Mouse (Mus musculus) heart, adult 9 months (tissue): ENCODE results near the gene Trim23.
A peak's percentile ranks its signal among the peaks of the same experiment; 100 is the strongest.
"Not testable (repeated sequence)": the region's sequence is repeated elsewhere in the genome, so short reads cannot be mapped to it uniquely, and the experiment has no call there.

ENCODE experiments used
- DNase-seq, 2 experiments: peaks; one replicate each; pipeline ENCODE4 v3.0.0; 2022; ENCODE audit warnings: low spot score in 2 of 2

The Trim23 gene

DNA sequence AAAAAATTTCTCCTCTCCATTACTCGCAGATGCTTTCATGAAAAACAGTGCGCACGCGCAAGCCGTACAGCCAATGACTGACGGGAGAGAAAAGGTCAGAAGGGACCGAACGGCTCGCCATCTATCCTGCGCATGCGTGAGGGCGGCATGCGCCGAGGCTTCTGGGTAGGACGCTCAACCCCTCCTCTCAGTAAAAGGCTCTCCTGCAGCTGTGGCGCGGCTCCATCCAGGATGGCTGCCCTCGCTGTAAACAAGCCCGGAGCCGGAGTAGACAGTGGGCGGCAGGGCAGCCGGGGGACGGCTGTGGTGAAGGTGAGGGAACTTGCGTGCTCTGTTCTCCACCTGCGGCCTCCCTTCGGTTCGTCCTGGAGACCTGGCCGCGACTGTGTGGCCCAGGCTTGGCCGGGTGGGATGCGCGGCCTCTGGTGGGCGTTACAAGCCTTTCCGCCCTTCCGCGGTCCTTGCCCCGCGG, at the start of gene Trim23:
Trim23 (plus strand) TSS at position 148 of the 472 bp plus-strand sequence.
- DNase-seq, result peak; percentile 98

DNA sequence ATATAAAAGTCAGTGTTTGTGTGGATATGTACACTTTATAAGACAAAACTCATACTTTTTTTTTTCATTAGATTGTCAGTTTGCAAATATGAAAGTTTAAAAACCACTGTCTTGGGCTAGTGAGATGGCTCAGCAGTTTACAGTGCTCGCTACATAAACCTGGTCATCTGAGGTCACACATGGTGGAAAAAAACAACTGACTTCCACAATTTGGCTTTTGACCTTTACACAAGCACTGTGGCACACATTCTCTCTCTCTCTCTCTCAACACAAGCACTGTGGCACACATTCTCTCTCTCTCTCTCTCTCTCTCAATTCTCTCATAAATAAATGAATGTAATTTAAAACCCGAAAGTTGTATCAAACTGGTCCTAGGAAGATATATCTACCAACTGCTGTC, 46.0 kb upstream of the Trim23 start:
- DNase-seq, result no peak

DNA sequence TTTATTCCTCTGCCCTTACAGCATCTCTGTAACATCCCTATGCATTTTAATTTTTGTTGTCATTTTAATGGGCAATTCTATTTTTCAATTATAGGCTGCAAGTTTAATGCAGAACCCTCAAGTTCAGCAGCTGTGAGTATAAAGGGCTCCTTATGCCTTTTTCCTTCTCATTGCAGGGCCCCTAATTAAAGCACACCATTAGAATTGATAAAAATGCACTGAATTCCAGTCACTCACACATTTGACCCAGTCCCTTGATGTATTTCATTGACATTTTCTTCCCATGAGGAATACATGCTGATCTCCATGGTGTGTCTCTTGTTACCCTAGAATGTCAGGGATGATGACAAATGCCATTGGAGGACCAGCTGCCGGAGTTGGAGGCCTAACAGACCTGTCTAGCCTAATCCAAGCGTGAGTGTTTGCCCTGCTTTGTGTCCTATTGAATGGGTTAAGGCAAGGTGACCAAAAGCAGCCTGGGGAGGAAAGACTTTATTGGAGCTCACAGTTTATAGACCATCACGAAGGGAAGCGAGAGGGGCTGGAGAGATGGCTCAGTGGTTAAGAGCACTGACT, 44.0 kb upstream of the Trim23 start:
- no peak for DNase-seq

- DNase-seq, result peak; percentile 40 to 72
Measured at GRCm38 (mm10) chr13:104139369-104140209, 39.0 kb upstream of the Trim23 start.

- DNase-seq, result no peak
Measured at GRCm38 (mm10) chr13:104144871-104145270, 33.7 kb upstream of the Trim23 start.

DNA sequence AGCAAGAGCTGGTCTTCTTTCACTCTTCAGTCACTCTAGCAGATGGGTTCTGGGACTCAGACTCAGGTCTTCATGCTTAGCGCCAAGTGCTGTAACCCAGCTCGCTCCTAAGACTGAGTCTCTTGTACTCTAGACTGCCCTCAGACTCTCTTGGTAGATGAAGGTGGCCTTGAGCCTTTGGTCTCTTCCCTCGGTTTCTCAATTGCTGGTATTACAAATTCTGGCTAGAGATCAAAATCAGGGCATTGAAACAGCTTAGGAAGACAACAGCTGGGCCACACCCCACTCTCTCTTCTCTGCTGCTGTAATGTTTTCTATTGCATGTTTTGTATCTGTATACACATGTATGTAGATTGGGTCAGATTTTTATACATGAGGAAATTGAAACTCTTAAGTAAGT, 33.0 kb upstream of the Trim23 start:
- DNase-seq, result no peak

DNA sequence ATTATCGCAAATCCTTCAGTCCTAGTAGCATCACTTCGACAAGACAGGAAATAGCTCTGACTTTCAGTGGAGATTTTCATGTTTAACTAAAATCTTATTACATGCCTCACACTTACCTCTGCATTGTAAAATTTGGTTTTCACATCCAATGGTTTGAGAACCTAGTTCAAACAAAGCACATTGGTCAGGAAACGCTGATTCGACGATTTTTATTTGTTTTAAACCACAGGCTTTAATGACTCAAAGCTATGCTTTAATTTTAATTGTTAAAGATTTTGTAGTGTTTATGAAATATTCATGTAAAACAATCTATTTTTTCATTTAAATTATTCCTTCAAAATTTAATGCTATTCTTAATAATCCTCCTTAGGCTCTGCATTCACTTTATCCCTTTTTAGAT, 24.4 kb upstream of the Trim23 start:
- DNase-seq, result no peak

DNA sequence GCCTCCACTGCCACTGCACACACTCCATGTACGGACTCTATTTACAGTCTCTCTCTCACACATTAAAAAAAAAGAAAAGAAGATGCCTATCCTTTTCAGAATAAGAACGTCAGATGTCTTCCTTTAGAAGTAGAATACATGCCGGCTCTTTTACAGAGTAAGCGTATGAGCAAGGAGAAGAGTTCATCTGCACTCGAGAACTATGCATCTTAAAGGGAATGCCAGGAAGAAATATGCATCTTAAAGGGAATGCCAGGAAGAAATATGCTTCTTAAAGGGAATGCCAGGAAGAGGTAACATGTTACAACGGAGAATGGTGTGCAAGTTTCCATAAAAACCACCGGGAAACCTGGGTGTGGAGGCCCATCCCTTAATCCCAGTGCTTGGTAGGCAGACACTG, 23.5 kb upstream of the Trim23 start:
- DNase-seq, result no peak

DNA sequence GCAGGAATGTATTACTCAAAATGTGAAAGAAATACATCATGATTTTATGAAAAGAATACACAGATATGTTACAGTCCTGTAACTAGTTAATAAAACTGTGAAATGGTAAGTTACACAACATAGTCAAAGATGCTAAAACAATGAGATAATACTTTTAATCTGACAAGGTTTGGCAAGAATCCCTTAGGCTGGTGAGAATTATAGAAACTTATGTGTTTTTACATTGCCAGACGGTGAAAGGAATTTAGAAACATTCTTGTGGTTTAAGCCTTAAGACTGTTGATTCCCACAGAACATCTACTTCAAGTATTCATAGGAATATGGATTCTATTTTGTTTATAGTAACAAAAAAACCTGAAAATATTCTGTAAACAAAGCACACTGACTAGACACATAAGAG, 22.9 kb upstream of the Trim23 start:
- no peak for DNase-seq

- no peak for DNase-seq
Measured at GRCm38 (mm10) chr13:104171711-104172110, 6.9 kb upstream of the Trim23 start.

GRCm38 (mm10) chr13:104172498-104172897, 6.1 kb upstream of the Trim23 start:
- DNase-seq, result no peak

GRCm38 (mm10) chr13:104176874-104177273, 1.7 kb upstream of the Trim23 start:
- no peak for DNase-seq

GRCm38 (mm10) chr13:104177796-104178649, 574 bp upstream of the Trim23 start, which contains the start of gene Trappc13:
Gene Trappc13, minus strand, starts transcription at chr13:104178469.
- no peak for DNase-seq

GRCm38 (mm10) chr13:104179176-104179888, 735 bp downstream of the Trim23 start:
- DNase-seq, result peak in 1 of 2 experiments; percentile 3

DNA sequence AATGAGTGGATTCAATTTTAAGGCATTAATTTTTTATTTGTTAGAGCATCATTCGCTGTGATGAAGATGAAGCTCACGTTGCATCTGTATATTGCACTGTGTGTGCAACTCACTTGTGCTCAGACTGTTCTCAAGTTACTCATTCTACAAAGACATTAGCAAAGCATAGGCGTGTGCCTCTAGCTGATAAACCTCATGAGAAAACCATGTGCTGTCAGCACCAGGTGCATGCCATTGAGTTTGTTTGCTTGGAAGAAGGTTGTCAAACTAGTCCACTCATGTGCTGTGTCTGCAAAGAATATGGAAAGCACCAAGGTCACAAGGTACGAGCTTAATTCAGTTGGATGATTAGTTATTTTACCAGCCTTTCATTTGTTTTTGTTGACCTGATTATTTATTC, 8.8 kb downstream of the Trim23 start:
- no peak for DNase-seq

DNA sequence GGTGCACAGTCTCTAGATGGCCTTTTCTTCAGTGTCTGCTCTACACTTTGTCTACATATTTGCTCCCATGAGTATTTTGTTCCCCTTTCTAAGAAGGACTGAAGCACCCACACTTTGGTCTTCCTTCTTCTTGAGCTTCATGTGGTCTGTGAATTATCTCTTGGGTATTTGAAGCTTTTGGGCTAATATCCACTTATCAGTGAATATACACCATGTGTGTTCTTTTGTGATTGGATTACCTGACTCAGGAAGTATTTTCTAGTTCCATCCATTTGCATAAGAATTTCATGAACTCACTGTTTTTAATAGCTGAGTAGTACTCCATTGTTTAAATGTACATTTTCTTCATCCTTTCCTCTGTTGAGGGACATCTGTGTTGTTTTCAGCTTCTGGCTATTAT, 17.3 kb downstream of the Trim23 start:
- DNase-seq, result not testable (repeated sequence)

- DNase-seq, result no peak
Measured at GRCm38 (mm10) chr13:104204313-104204712, 25.7 kb downstream of the Trim23 start.

- no peak for DNase-seq
Measured at GRCm38 (mm10) chr13:104227478-104227877, 48.9 kb downstream of the Trim23 start.

DNA sequence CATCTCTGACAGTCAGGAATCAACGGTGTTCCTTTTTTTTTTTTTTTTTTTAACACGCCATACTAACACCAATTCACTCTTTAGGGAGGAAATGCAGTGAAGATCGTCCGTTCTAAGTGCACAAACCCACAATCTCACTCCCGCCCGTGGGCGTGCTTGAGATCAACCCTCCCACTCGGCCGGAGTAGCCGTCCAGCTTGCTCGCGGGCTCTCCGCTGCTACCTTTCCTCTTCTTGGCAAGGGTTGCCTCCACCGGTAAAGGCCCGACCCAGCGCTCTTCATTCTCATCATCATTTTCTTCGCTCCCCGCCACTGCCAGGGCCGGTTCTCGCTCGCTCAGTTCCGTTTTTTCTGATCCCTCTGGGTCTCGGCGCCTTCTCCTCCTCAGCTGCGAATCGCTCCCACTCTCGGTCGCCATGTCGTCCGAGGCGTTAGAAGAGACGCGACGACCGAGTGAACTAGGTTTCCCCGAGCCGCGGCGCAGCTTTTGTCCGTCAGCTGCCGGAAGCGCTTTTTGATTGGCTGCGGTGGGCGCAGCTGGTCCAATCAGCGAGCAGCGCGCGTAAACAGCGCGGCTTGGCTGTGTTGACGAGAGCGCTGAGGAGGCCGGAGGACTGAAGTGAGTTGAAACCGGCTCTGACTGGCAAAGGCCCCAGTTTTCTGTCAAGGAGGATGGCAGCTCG, 49.9 kb downstream of the Trim23 start, which contains the start of the genes Cenpk and Ppwd1:
Cenpk (plus strand) TSS at position 228 of the 683 bp plus-strand sequence.
Ppwd1 (minus strand) TSS at position 460 of the 683 bp plus-strand sequence.
- DNase-seq, result peak; percentile 95

- DNase-seq, result no peak
Measured at GRCm38 (mm10) chr13:104229181-104229580, 50.6 kb downstream of the Trim23 start.
